Mouse (Mus musculus) intestine, embryonic 14.5 days (tissue): ENCODE measurements around the gene Spsb2. TPM values are rescaled to one million over a fixed set of nuclear protein-coding genes. Genes with fewer than 3 reads are reported as not detected.
"Not testable (repeated sequence)": the region's sequence is repeated elsewhere in the genome, so short reads cannot be mapped to it uniquely, and the experiment has no call there.

Experiments
- ATAC-seq: fragments of 200-750 bp; cut with Nextera tagmentation; replicated peaks from 2 replicates; pipeline ENCODE4 v1.8.0; 2017; ENCODE audit warnings: low read depth, moderate number of reproducible peaks, moderate TSS enrichment, moderate library complexity; ENCODE audit not compliant: low FRiP score, low TSS enrichment
- DNase-seq: peaks from one replicate; pipeline ENCODE4 v3.0.0-alpha.2; 2018; ENCODE audit warnings: low spot score
- H3K27ac ChIP-seq: fragments of 300-500 bp; sonication (generic); 2 replicates; pipeline ENCODE4 v1.5.1; 2014; ENCODE audit warnings: low read depth, mild to moderate bottlenecking, control low read depth
- H3K27me3 ChIP-seq: fragments of 300-500 bp; sonication (generic); replicated peaks from 2 replicates; pipeline ENCODE4 v1.6.1; 2014; ENCODE audit warnings: low read length, control low read depth; ENCODE audit not compliant: control insufficient read depth, insufficient read depth
- H3K36me3 ChIP-seq: fragments of 300-500 bp; sonication (generic); 2 replicates; pipeline ENCODE4 v1.6.1; 2014; ENCODE audit warnings: low read length, control low read depth; ENCODE audit not compliant: control insufficient read depth, insufficient read depth
- H3K4me1 ChIP-seq: fragments of 300-500 bp; sonication (generic); replicated peaks from 2 replicates; pipeline ENCODE4 v1.6.1; 2014; ENCODE audit warnings: low read length, control low read depth, mixed read lengths; ENCODE audit not compliant: control insufficient read depth, insufficient read depth
- H3K4me2 ChIP-seq: fragments of 300-500 bp; sonication (generic); 2 replicates; pipeline ENCODE4 v1.6.1; 2014; ENCODE audit warnings: low read length
- H3K4me3 ChIP-seq: fragments of 300-500 bp; sonication (generic); 2 replicates; pipeline ENCODE4 v1.5.1; 2014; ENCODE audit warnings: low read depth, low read length, control low read depth, mixed read lengths
- H3K9ac ChIP-seq: fragments of 300-500 bp; sonication (generic); 2 replicates; pipeline ENCODE4 v1.6.1; 2014; ENCODE audit warnings: mild to moderate bottlenecking, low read length
- H3K9me3 ChIP-seq: fragments of 300-500 bp; sonication (generic); 2 replicates; pipeline ENCODE4 v1.6.1; 2016; ENCODE audit warnings: low read length, control low read depth; ENCODE audit not compliant: control insufficient read depth
- WGBS: fragments of 180-500 bp; shearing (Covaris S2); extraction: QIAGEN DNeasy Blood & Tissue Kit; methylation state at CpG from one replicate; pipeline ENCODE4 v1.1.7; 2014; 5-methylcytosine and 5-hydroxymethylcytosine counted together
- polyA plus RNA-seq: library from polyadenylated mRNA; unstranded; fragments of >200 nt; fragmentation: Nextera tagmentation; extraction: Ambion mirVana; gene quantifications from 2 replicates; pipeline ENCODE4 v1.2.1, GENCODE M21; 2014

Spsb2 gene
- polyA plus RNA-seq, 1 experiment from 2014 or later, result 7.3 TPM

GRCm38 (mm10) chr6:124789519-124789918, 18.9 kb upstream of the Spsb2 start:
- H3K4me2 ChIP-seq, result no peak overlapping the region
- H3K36me3 ChIP-seq, result no peaks in the 10 kb centered on the region
- no peak overlapping the region for H3K27ac ChIP-seq
- H3K9ac ChIP-seq, result no peak overlapping the region
- ATAC-seq (no peak), DNase-seq (no peak)
- H3K9me3 ChIP-seq, result no peaks in the 10 kb centered on the region
- no peaks in the 10 kb centered on the region for H3K4me1 ChIP-seq
- no peak overlapping the region for H3K4me3 ChIP-seq
- H3K27me3 ChIP-seq, result no peaks in the 10 kb centered on the region
- WGBS, result 88% methylated on average over 4 of the region's 4 CpGs

DNA sequence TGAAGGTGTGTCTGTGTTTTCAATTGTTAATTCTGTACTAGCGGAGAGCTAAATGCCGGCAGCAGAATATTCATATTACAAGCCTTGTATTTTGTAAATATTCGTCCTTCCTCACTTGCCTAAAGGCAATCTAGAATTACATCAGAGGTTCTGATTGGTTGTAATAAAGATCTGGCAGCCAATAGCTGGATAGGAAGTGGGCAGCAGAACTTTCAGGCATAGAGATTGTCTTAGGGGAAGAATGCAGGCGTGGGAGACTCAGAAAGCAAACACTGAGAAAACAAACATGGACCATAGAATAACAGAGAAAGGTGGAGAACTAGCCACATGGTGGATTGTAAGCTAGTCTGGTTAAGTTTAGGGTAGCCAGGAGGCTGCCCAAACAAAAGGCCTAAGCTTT, 18.3 kb upstream of the Spsb2 start:
- H3K9me3 ChIP-seq, result no peaks in the 10 kb centered on the region
- no peak overlapping the region for H3K9ac ChIP-seq
- 63% methylated on average over 4 of the region's 4 CpGs for WGBS
- H3K27me3 ChIP-seq, result no peaks in the 10 kb centered on the region
- ATAC-seq (no peak), DNase-seq (no peak)
- H3K36me3 ChIP-seq, result no peaks in the 10 kb centered on the region
- H3K4me2 ChIP-seq, result no peak overlapping the region
- H3K27ac ChIP-seq, result no peak overlapping the region
- H3K4me1 ChIP-seq, result no peaks in the 10 kb centered on the region
- H3K4me3 ChIP-seq, result no peak overlapping the region

GRCm38 (mm10) chr6:124791911-124792310, 16.6 kb upstream of the Spsb2 start:
- Histone ChIP-seq H3K4me1 (no peaks in the 10 kb centered on the region), H3K9ac (no peak overlapping the region), H3K9me3 (no peaks in the 10 kb centered on the region), H3K27ac (no peak overlapping the region), H3K27me3 (no peaks in the 10 kb centered on the region), H3K4me2 (no peak overlapping the region), H3K4me3 (no peak overlapping the region), H3K36me3 (no peaks in the 10 kb centered on the region)
- ATAC-seq (no peak), DNase-seq (no peak)
- 82% methylated on average over 3 of the region's 3 CpGs for WGBS

DNA sequence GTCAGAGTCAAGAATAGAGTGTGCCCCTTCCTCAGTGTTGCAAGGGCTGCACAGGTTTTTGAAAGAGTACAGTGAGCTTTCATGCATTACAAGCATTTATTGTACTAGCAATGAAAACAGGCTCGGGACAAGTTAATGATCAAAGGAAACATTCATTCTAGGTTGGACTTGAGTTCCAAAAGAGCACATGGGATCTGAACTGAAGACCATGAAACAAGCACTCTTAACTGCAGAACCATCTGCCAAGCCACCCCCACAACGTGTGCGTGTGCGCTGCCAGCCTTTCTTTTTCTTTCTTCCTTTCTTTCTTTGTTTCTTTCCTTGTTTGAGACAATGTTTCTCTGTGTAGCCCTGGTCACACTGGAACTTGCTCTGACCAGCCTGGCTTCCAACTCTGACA, 12.7 kb upstream of the Spsb2 start:
- H3K27me3 ChIP-seq, result no peaks in the 10 kb centered on the region
- DNase-seq (no peak), ATAC-seq (no peak)
- H3K36me3 ChIP-seq, result no peaks in the 10 kb centered on the region
- H3K4me3 ChIP-seq, result no peak overlapping the region
- no peaks in the 10 kb centered on the region for H3K9me3 ChIP-seq
- 83% methylated on average over 4 of the region's 4 CpGs for WGBS
- no peak overlapping the region for H3K4me2 ChIP-seq
- H3K27ac ChIP-seq, result no peak overlapping the region
- no peaks in the 10 kb centered on the region for H3K4me1 ChIP-seq
- no peak overlapping the region for H3K9ac ChIP-seq

GRCm38 (mm10) chr6:124796200-124796599, 12.3 kb upstream of the Spsb2 start:
- Histone ChIP-seq H3K36me3 (no peaks in the 10 kb centered on the region), H3K27ac (no peak overlapping the region), H3K9me3 (no peaks in the 10 kb centered on the region), H3K27me3 (no peaks in the 10 kb centered on the region), H3K4me1 (no peaks in the 10 kb centered on the region), H3K4me3 (no peak overlapping the region), H3K9ac (no peak overlapping the region), H3K4me2 (no peak overlapping the region)
- no peak for DNase-seq
- no peak for ATAC-seq
- 74% methylated on average over 2 of the region's 2 CpGs for WGBS

GRCm38 (mm10) chr6:124802400-124802799, 6.1 kb upstream of the Spsb2 start:
- H3K27me3 ChIP-seq, H3K36me3 ChIP-seq, H3K9me3 ChIP-seq, H3K4me3 ChIP-seq, H3K9ac ChIP-seq, ATAC-seq, H3K27ac ChIP-seq: not testable (repeated sequence)
- WGBS, result 16% methylated on average over 5 of the region's 9 CpGs
- peak; percentile 64 for DNase-seq
- Histone ChIP-seq H3K4me1 (peaks cover 12% of the 10 kb centered on the region), H3K4me2 (peak overlapping the region; percentile 36)

- ATAC-seq, result no peak
- H3K4me3 ChIP-seq, result no peak overlapping the region
- H3K4me1 ChIP-seq, result peaks cover 13% of the 10 kb centered on the region
- no peaks in the 10 kb centered on the region for H3K27me3 ChIP-seq
- 82% methylated on average over 3 of the region's 3 CpGs for WGBS
- H3K4me2 ChIP-seq, result no peak overlapping the region
- H3K9ac ChIP-seq, result no peak overlapping the region
- no peaks in the 10 kb centered on the region for H3K36me3 ChIP-seq
- no peaks in the 10 kb centered on the region for H3K9me3 ChIP-seq
- no peak overlapping the region for H3K27ac ChIP-seq
- no peak for DNase-seq
Measured at GRCm38 (mm10) chr6:124803061-124803460, 5.4 kb upstream of the Spsb2 start.

GRCm38 (mm10) chr6:124803691-124804090, 4.8 kb upstream of the Spsb2 start:
- H3K27me3 ChIP-seq, ATAC-seq: not testable (repeated sequence)
- 96% methylated on average over 4 of the region's 4 CpGs for WGBS

GRCm38 (mm10) chr6:124804341-124804740, 4.1 kb upstream of the Spsb2 start:
- no peaks in the 10 kb centered on the region for H3K27me3 ChIP-seq
- ATAC-seq (no peak), DNase-seq (no peak)
- no peak overlapping the region for H3K9ac ChIP-seq
- H3K27ac ChIP-seq, result no peak overlapping the region
- H3K4me1 ChIP-seq, result peaks cover 15% of the 10 kb centered on the region
- H3K36me3 ChIP-seq, result no peaks in the 10 kb centered on the region
- no peak overlapping the region for H3K4me2 ChIP-seq
- H3K4me3 ChIP-seq, result no peak overlapping the region
- H3K9me3 ChIP-seq, result no peaks in the 10 kb centered on the region
- WGBS, result 87% methylated on average over 3 of the region's 3 CpGs

More at GRCm38 (mm10) chr6:124803691-124804090, 4.8 kb upstream of the Spsb2 start:
- not testable (repeated sequence) for H3K9ac ChIP-seq, DNase-seq, H3K9me3 ChIP-seq, H3K4me2 ChIP-seq, H3K36me3 ChIP-seq, H3K4me3 ChIP-seq, H3K27ac ChIP-seq
- H3K4me1 ChIP-seq, result peaks cover 15% of the 10 kb centered on the region
